Mouse (Mus musculus): Measurements from ENCODE around the gene Phospho1.

DNA sequence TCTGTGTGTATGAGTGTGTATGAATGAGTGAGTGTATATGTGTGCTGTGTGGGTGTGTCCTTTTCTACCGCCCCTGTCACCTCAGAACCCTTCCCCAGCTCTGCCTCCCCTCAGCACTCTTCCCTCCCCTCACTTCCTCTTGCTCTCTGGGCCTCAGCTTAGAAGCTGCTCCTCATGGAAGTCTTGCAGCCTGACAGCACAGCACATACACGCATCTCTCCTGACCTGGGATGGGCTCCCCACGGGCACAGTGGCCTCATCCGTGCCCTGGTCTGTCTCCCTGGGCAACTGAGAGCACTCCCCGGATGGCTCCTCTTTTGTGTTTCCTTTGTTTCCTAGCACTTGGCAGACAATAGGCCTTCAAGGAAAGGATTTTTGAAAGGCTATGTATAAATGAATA lies 14.7 kb upstream of the Phospho1 start:
- TF ChIP-seq CTCF (IDR thresholded peaks at IDR 0.05; ENCODE audit: low read depth) (no peak), EP300 (IDR thresholded peaks at IDR 0.05; ENCODE audit: low read depth) (no peak)

Measured in liver, embryonic 14.5 days (tissue).